Mouse (Mus musculus): ENCODE measurements around the gene Xpnpep1.
A peak's percentile ranks its signal among the peaks of the same experiment; 100 is the strongest.

Gene Xpnpep1

DNA sequence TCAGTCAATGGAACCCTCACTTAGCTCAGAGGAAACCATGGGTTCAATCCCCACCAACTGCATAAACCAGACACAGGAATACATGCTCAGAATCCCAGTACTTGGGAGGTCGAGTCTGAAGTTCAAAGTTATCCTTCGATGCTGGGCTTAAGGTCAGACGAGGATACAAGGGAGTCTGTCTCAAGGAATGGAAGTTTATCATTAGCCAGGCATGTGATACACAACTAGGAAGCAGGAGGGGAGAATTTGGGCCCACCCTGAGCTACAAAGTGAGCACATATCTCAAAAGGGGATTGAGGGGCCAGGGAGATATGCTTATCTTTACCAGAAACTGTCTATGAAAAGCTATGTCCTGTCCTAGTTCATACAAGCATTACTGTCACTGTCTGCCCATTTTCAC lies 7.4 kb downstream of the Xpnpep1 start:
- DNase-seq (ENCODE audit: low spot score in 2 of 2), result no peak

- DNase-seq (ENCODE audit: low spot score in 2 of 2), result no peak
These were observed 8.1 kb downstream of the Xpnpep1 start for GRCm38 (mm10) chr19:53031957-53032371.

- no peak for DNase-seq (ENCODE audit: low spot score in 2 of 2)
These were observed 9.7 kb downstream of the Xpnpep1 start for GRCm38 (mm10) chr19:53030279-53030678.

- DNase-seq (ENCODE audit: low spot score in 2 of 2), result no peak
These were observed 10.3 kb downstream of the Xpnpep1 start for GRCm38 (mm10) chr19:53029686-53030085.

GRCm38 (mm10) chr19:53029045-53029444 lies 11.0 kb downstream of the Xpnpep1 start:
- DNase-seq (ENCODE audit: low spot score in 2 of 2), result no peak

- no peak for DNase-seq (ENCODE audit: low spot score in 2 of 2)
These were observed 11.8 kb downstream of the Xpnpep1 start for GRCm38 (mm10) chr19:53028216-53028615.

DNA sequence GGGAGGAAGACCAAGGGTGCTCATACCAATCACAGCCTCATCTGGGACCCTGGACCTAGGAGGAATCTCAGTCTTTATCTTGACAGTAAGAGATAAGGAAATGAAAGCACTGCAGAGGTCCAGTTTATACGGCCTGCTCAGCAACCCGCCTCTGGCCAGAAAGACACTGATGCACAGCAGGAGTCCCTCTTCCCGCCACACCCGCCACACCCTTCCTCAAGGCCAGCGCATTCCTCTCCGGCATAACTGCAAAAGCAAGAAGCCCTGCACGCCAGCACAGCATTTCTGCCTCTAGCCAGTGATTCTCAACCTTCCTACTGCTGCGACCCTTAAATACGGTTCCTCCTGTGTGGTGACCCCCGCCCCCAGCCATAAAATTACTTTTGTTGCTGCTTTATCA lies 16.8 kb downstream of the Xpnpep1 start:
- DNase-seq (ENCODE audit: low spot score in 2 of 2), result no peak

GRCm38 (mm10) chr19:53022037-53022614 lies 17.9 kb downstream of the Xpnpep1 start:
- DNase-seq (ENCODE audit: low spot score in 2 of 2), result no peak

DNA sequence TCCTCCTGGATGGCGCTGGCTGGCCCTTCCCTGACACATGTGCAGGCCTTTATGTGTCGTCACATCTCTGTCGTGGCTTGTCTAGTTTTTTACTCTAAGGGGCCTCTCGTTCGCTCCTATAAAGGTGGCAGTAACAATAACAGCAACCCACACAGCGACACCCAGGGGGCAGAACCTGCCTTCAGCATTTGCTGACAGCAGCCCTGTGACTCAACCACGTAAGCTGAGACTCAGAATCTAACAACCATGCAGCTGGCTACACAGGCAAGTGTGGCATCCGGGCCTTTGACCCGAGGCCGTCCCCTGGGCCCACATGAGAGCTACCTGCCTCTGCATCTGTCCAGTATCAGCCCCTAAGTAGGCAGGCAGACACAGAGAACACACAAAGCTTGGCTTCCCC lies 18.5 kb downstream of the Xpnpep1 start:
- DNase-seq (ENCODE audit: low spot score in 2 of 2), result no peak

DNA sequence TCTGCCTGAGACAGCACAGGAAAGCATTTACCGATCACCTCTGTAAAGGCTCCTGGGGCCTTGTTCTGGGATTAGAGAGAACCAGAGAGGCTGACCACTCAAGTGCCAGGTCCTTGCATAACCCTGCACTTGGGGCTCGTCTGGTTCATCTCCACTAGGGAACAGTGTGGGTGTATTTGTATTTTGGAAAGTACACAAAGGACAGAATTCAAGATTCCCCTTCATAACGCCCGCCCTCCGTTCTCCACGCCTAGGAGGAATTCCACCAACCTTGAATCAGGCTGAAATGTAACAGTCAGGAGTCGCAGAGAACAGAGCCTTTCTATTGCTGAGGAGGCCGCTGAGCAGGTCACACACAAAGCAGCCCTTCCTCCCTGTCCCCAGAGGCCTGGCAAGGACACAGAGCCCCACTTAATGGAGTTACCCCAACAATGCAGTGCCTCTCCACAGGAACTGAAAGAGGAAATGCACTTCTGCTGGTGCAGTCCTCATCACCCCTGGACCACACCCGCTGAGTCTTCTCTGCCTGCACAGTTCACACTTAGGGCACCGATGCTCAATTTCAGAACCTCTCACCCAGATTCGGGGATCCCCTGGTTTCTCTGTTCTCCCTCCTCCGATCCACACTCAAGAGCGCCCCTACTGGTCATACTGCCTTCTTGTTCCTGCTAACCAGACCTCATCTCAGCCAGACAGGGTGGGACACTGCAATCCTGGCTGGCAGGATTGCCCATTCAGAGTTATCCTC lies 20.1 kb downstream of the Xpnpep1 start:
- no peak for DNase-seq (ENCODE audit: low spot score in 2 of 2)

GRCm38 (mm10) chr19:53017954-53018353 lies 22.1 kb downstream of the Xpnpep1 start:
- no peak for DNase-seq (ENCODE audit: low spot score in 2 of 2)

GRCm38 (mm10) chr19:53017248-53017647 lies 22.8 kb downstream of the Xpnpep1 start:
- DNase-seq (ENCODE audit: low spot score in 2 of 2), result no peak

GRCm38 (mm10) chr19:53014910-53015710 lies 24.9 kb downstream of the Xpnpep1 start:
- no peak for DNase-seq (ENCODE audit: low spot score in 2 of 2)

DNA sequence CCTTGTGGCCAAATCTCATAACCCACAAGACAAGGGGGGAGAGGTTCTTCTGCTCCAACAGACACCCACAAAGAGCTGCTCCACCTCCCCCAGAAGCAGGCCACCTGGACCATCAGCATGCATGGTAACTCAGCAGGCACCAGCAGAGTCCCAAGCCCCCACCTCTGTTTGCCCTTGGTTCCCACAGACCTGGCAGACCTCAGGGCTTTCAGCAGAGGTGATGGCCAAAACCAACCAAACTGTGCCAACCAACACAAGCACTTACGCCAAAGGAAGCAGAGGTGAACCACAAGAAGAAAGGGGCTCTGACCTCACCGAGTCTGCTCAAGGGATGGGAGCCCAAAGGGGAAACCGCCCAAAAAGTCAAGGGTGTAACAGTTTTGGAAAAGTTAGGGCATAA lies 26.3 kb downstream of the Xpnpep1 start:
- DNase-seq (ENCODE audit: low spot score in 2 of 2), result no peak

DNA sequence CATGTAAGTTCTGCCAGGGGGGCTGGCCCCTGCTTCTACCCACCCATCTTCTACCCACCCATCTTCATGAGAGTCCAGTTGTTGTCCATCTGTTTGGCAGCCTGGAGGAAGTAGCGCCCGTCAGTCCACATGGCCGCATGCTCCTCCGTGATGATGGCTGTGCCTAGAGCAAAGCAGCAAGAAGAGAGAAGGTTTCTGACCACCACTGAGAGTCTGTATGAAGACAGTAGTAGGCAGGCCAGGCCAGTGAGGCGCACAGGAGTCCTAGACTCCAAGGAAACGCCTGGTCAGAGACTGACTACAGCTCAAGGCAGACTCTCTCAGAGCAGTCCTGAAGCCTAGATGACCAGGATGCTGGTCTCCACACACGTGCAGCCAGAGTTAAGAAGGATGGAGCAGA lies 26.7 kb downstream of the Xpnpep1 start:
- no peak for DNase-seq (ENCODE audit: low spot score in 2 of 2)

- DNase-seq (ENCODE audit: low spot score in 2 of 2), result no peak
These were observed 29.1 kb downstream of the Xpnpep1 start for GRCm38 (mm10) chr19:53010941-53011340.

GRCm38 (mm10) chr19:53008921-53009320 lies 31.1 kb downstream of the Xpnpep1 start:
- no peak for DNase-seq (ENCODE audit: low spot score in 2 of 2)

DNA sequence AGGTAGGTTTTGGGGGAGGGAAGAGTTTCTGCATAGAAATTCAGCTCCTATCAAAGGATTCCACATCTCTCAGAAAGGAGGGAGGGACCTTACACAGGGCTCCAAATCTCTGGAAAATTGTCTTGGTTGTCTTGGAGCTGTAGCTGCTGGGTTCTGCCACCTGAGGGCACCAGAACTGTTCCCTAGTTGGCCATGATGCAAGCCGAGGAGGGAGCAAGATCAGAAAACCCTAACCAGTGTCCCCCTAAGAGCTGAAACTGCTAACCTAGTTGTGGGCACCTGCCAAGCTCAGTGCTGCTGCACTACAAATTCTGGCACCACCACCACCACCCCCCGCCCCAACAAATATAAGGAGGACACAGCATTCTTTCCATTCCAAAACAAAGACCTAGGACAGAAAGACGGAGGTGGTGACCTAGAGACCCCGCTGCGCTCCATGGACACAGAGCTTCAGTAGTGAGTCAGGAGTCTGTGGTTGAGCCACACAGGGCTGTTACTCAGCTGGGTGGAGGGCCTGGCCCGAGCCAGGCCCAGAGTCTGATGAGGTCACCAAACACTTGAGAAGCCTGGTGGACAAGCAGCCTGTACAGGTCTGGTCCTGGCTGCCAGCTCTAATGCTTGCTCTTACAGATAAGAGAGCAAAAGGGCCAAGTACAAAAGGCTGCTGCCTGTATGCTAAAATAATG lies 31.9 kb downstream of the Xpnpep1 start:
- DNase-seq (ENCODE audit: low spot score in 2 of 2), result peak; percentile 51 to 57

DNA sequence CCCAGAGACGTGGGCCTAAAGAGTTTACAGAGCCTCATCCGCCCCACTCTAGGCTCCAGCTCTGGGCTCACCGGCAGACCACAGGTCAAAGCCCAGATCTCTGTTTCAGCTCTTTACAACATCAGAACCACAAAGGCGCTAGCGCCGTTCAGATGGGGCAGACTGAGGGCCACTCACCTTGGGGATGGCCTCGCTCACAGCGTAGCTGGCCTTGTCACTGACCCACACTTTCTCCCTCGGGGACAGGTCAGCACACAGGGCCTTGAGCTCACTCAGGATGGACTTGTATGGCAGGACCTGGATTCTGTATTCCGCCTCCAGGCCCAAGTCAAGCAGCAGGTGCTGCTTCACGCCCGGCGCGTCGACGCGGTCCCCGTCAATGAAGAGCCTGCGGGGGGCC lies 34.0 kb downstream of the Xpnpep1 start:
- no peak for DNase-seq (ENCODE audit: low spot score in 2 of 2)

GRCm38 (mm10) chr19:53003554-53004365 lies 36.3 kb downstream of the Xpnpep1 start:
- no peak for DNase-seq (ENCODE audit: low spot score in 2 of 2)

All from frontal cortex, postnatal 25 days (tissue).